Mouse (Mus musculus) gastrocnemius, adult 2 months (tissue): ENCODE results near the gene Ccdc43. TPM values are rescaled to one million over a fixed set of nuclear protein-coding genes. Genes with fewer than 3 reads are reported as not detected.
"Not testable (repeated sequence)": the region's sequence is repeated elsewhere in the genome, so short reads cannot be mapped to it uniquely, and the experiment has no call there.

Source experiments
- DNase-seq: peaks from one replicate; pipeline ENCODE4 v3.0.0; 2022
- H3K27ac ChIP-seq: fragments of 200-600 bp; 2 replicates; pipeline ENCODE4 v1.8.1; 2022; ENCODE audit warnings: mild to moderate bottlenecking
- H3K4me3 ChIP-seq: fragments of 200-600 bp; 2 replicates; pipeline ENCODE4 v1.8.1; 2022; ENCODE audit warnings: mild to moderate bottlenecking, moderate library complexity
- CTCF ChIP-seq: fragments of 200-600 bp; IDR thresholded peaks from 2 replicates; pipeline ENCODE4 v1.8.1; 2022; ENCODE audit warnings: antibody characterized with exemption, mild to moderate bottlenecking, moderate library complexity
- intact Hi-C: fragments of 180-260 bp; cut with DNase I; formaldehyde crosslinking; loops from one replicate; pipeline ENCODE4 v1.15.1; 2025
- total RNA-seq, 2 experiments: library from RNA; stranded (reverse); gene quantifications; 2 replicates each; pipeline ENCODE4 v1.2.3; 2021

The Ccdc43 gene
- total RNA-seq, 2 experiments from 2014 or later: 76.9 to 85.9 TPM

GRCm38 (mm10) chr11:102728614-102729013 lies 31.0 kb upstream of the Ccdc43 start:
- Histone ChIP-seq H3K4me3 (no peak overlapping the region), H3K27ac (peak overlapping the region; percentile 69; the same call in 1 of the 2 replicates)
- TF ChIP-seq CTCF: peak; percentile 66
- peak; percentile 64 for DNase-seq
- intact Hi-C loops: no loop called here

GRCm38 (mm10) chr11:102725574-102725973 lies 28.0 kb upstream of the Ccdc43 start:
- no peak overlapping the region for H3K4me3 ChIP-seq
- TF ChIP-seq CTCF: peak; percentile 36
- intact Hi-C loops: no loop called here
- no peak overlapping the region for H3K27ac ChIP-seq
- no peak for DNase-seq

GRCm38 (mm10) chr11:102716135-102716534 lies 18.6 kb upstream of the Ccdc43 start:
- TF ChIP-seq CTCF: no peak
- Histone ChIP-seq H3K4me3 (no peak overlapping the region), H3K27ac (no peak overlapping the region)
- DNase-seq: no peak
- intact Hi-C loops: no loop called here

- H3K4me3 ChIP-seq, DNase-seq, H3K27ac ChIP-seq, intact Hi-C loops: not testable (repeated sequence)
- peak; percentile 46 for TF ChIP-seq CTCF
Observed at GRCm38 (mm10) chr11:102714578-102714977, 17.0 kb upstream of the Ccdc43 start.

GRCm38 (mm10) chr11:102712411-102712810 lies 14.8 kb upstream of the Ccdc43 start:
- Histone ChIP-seq H3K4me3 (no peak overlapping the region), H3K27ac (no peak overlapping the region)
- intact Hi-C loops: no loop called here
- no peak for TF ChIP-seq CTCF
- no peak for DNase-seq

- H3K27ac ChIP-seq, H3K4me3 ChIP-seq, DNase-seq, intact Hi-C loops: not testable (repeated sequence)
Observed at GRCm38 (mm10) chr11:102702206-102702605, 4.6 kb upstream of the Ccdc43 start.

- intact Hi-C loops: no loop called here
- H3K27ac ChIP-seq: peak overlapping the region; percentile 91
- peak overlapping the region; percentile 78 for H3K4me3 ChIP-seq
- TF ChIP-seq CTCF: no peak
- no peak for DNase-seq
Observed at GRCm38 (mm10) chr11:102698018-102698476, 465 bp upstream of the Ccdc43 start.

GRCm38 (mm10) chr11:102695289-102695688 lies 2.3 kb downstream of the Ccdc43 start:
- peak overlapping the region; percentile 78 for H3K4me3 ChIP-seq
- intact Hi-C loops: no loop called here
- DNase-seq: peak; percentile 71
- TF ChIP-seq CTCF: no peak
- H3K27ac ChIP-seq: peak overlapping the region; percentile 91

- DNase-seq: peak; percentile 66
- intact Hi-C loops: no loop called here
- Histone ChIP-seq H3K4me3 (no peak overlapping the region), H3K27ac (no peak overlapping the region)
- peak; percentile 84 for TF ChIP-seq CTCF
Observed at GRCm38 (mm10) chr11:102690162-102690561, 7.4 kb downstream of the Ccdc43 start.

- TF ChIP-seq CTCF: no peak
- intact Hi-C loops: no loop called here
- H3K27ac ChIP-seq: no peak overlapping the region
- no peak overlapping the region for H3K4me3 ChIP-seq
- no peak for DNase-seq
Observed at GRCm38 (mm10) chr11:102665637-102666435, 31.7 kb downstream of the Ccdc43 start.

GRCm38 (mm10) chr11:102665151-102665550 lies 32.4 kb downstream of the Ccdc43 start:
- TF ChIP-seq CTCF: no peak
- Histone ChIP-seq H3K27ac (no peak overlapping the region), H3K4me3 (no peak overlapping the region)
- intact Hi-C loops: no loop called here
- DNase-seq: no peak

GRCm38 (mm10) chr11:102663416-102663815 lies 34.2 kb downstream of the Ccdc43 start, which contains the start of gene Meioc:
Gene Meioc, plus strand, starts transcription at chr11:102663716.
- no peak for DNase-seq
- H3K4me3 ChIP-seq: no peak within 1 kb of the TSS
- no peak within 1 kb of the TSS for H3K27ac ChIP-seq
- TF ChIP-seq CTCF: no peak
- intact Hi-C loops: no loop called here

- TF ChIP-seq CTCF: no peak
- H3K4me3 ChIP-seq: no peak overlapping the region
- DNase-seq: no peak
- intact Hi-C loops: no loop called here
- no peak overlapping the region for H3K27ac ChIP-seq
Observed at GRCm38 (mm10) chr11:102656931-102657330, 40.7 kb downstream of the Ccdc43 start.
